Mouse (Mus musculus) bone marrow, adult 2 months (tissue): ENCODE results near the gene Sf3b4. TPM values are rescaled to one million over a fixed set of nuclear protein-coding genes. Genes with fewer than 3 reads are reported as not detected.

Source experiments
- H3K27ac ChIP-seq: fragments of 200-500 bp; 2 replicates; pipeline ENCODE4 v1.5.1; 2012; ENCODE audit warnings: low read depth, mild to moderate bottlenecking, control low read depth, inconsistent platforms, low read length; ENCODE audit not compliant: control insufficient read depth, poor library complexity, insufficient read depth
- H3K4me1 ChIP-seq: fragments of 200-500 bp; 2 replicates; pipeline ENCODE4 v1.6.1; 2011; ENCODE audit warnings: low read length; ENCODE audit not compliant: control insufficient read depth, insufficient read depth
- H3K4me3 ChIP-seq: fragments of 200-500 bp; replicated peaks from 2 replicates; pipeline ENCODE3; 2011; ENCODE audit warnings: mild to moderate bottlenecking, low read depth, low read length, control low read depth; ENCODE audit not compliant: control insufficient read depth
- CTCF ChIP-seq: fragments of 200-500 bp; IDR thresholded peaks from 2 replicates; pipeline ENCODE4 v1.5.1; 2011; ENCODE audit warnings: low read length, control low read depth; ENCODE audit not compliant: control insufficient read depth, insufficient read depth
- POLR2A ChIP-seq: fragments of 200-500 bp; IDR thresholded peaks from 2 replicates; pipeline ENCODE4 v1.6.1; 2011; ENCODE audit warnings: low read depth, mild to moderate bottlenecking, control low read depth, low read length, borderline replicate concordance; ENCODE audit not compliant: control insufficient read depth
- WGBS: fragments of 180-500 bp; shearing (Covaris S2); methylation state at CpG from one replicate; pipeline ENCODE4 v1.1.7; 2018; 5-methylcytosine and 5-hydroxymethylcytosine counted together
- polyA plus RNA-seq: library from polyadenylated mRNA; stranded (reverse); fragments of >200 nt; gene quantifications from 2 replicates; pipeline ENCODE4 v1.2.4, GENCODE M21; 2011; ENCODE audit warnings: low replicate concordance; ENCODE audit not compliant: missing spikeins, insufficient read depth, insufficient read length

Gene Sf3b4
- 14.9 and 25.7 TPM in 2 replicates for polyA plus RNA-seq

GRCm38 (mm10) chr3:96172197-96173178 is at the start of gene Sf3b4:
Gene Sf3b4, plus strand, starts transcription at chr3:96172332.
- WGBS = under 1% methylated on average over 58 of the region's 58 CpGs
- Histone ChIP-seq H3K4me3 (peak within 1 kb of the TSS; percentile 80), H3K27ac (peak within 1 kb of the TSS; percentile 97), H3K4me1 (peaks cover 2% of the 10 kb centered on the region)
- peak; percentile 95; the same call in 1 of the 2 replicates for TF ChIP-seq POLR2A
- TF ChIP-seq CTCF = no peak

GRCm38 (mm10) chr3:96124235-96124634 is 47.9 kb upstream of the Sf3b4 start:
- TF ChIP-seq POLR2A = no peak
- WGBS = 84% methylated on average over 5 of the region's 5 CpGs

GRCm38 (mm10) chr3:96128128-96128527 is 44.0 kb upstream of the Sf3b4 start:
- no peaks in the 10 kb centered on the region for H3K4me1 ChIP-seq
- H3K4me3 ChIP-seq = no peak overlapping the region

More at GRCm38 (mm10) chr3:96124235-96124634, 47.9 kb upstream of the Sf3b4 start:
- Histone ChIP-seq H3K27ac (no peak overlapping the region), H3K4me1 (no peaks in the 10 kb centered on the region), H3K4me3 (no peak overlapping the region)

GRCm38 (mm10) chr3:96132478-96132877 is 39.7 kb upstream of the Sf3b4 start:
- 87% methylated on average over 3 of the region's 3 CpGs for WGBS
- Histone ChIP-seq H3K4me3 (no peak overlapping the region), H3K4me1 (no peaks in the 10 kb centered on the region), H3K27ac (no peak overlapping the region)
- TF ChIP-seq POLR2A (no peak), CTCF (no peak)

More at GRCm38 (mm10) chr3:96128128-96128527, 44.0 kb upstream of the Sf3b4 start:
- no peak overlapping the region for H3K27ac ChIP-seq
- TF ChIP-seq CTCF = no peak
- no peak for TF ChIP-seq POLR2A

- TF ChIP-seq POLR2A (no peak), CTCF (no peak)
- no peak overlapping the region for H3K27ac ChIP-seq
- H3K4me1 ChIP-seq = no peaks in the 10 kb centered on the region
- WGBS = 89% methylated on average over 11 of the region's 11 CpGs
- H3K4me3 ChIP-seq = no peak overlapping the region
Measured at GRCm38 (mm10) chr3:96133327-96133905, 38.7 kb upstream of the Sf3b4 start.

GRCm38 (mm10) chr3:96135011-96135410 is 37.1 kb upstream of the Sf3b4 start:
- no peaks in the 10 kb centered on the region for H3K4me1 ChIP-seq
- no peak overlapping the region for H3K27ac ChIP-seq

DNA sequence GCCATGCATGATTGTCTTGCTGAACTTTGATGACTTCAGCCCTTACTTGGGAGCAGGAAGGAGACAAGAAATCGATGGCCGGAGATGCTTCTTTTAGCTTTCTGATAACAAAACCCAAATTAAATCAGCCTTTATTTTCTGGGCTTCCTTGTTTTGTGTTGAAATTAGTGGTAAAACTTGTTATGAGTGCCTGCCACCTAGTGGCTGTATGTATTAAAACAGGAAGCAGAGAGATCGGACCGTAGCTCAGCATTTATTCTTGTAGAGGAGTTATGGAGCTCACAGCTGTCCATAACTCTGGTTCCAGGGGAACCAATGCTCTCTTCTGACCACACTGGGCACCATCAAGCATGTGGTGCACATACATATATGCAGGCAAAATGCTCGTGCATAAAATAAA is 24.2 kb upstream of the Sf3b4 start:
- H3K4me1 ChIP-seq = no peaks in the 10 kb centered on the region
- no peak overlapping the region for H3K4me3 ChIP-seq
- 4% methylated on average over 5 of the region's 5 CpGs for WGBS
- TF ChIP-seq POLR2A (no peak), CTCF (peak; percentile 14; the same call in 1 of the 2 replicates)
- H3K27ac ChIP-seq = no peak overlapping the region

More at GRCm38 (mm10) chr3:96135011-96135410, 37.1 kb upstream of the Sf3b4 start:
- TF ChIP-seq POLR2A = no peak
- 85% methylated on average over 3 of the region's 3 CpGs for WGBS
- no peak overlapping the region for H3K4me3 ChIP-seq

DNA sequence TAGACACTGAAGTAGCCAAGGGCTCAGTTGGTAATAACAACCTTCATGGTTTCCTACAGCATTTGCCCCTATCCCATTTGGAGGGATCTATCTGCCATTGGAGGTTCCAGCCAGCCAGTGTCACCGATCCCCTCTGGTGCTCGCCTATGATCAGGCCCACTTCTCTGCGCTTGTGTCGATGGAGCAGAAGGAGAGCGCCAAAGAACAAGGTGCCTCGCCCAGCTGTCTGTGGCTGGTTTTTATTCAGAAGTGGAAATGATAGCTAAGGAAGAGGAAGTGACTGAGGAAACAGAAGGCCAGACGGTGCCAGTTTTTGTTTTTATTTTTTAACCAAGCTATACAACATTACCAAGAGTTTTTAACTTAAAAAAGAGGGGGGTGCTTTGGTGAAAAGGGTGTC is 20.3 kb upstream of the Sf3b4 start:
- no peak overlapping the region for H3K4me3 ChIP-seq
- no peak overlapping the region for H3K27ac ChIP-seq
- TF ChIP-seq POLR2A = no peak
- TF ChIP-seq CTCF = no peak
- H3K4me1 ChIP-seq = no peaks in the 10 kb centered on the region
- WGBS = 55% methylated on average over 7 of the region's 7 CpGs
